Mouse (Mus musculus) gastrocnemius, adult 2 months (tissue): Measurements from ENCODE around the gene Parp14. TPM values are rescaled to one million over a fixed set of nuclear protein-coding genes. Genes with fewer than 3 reads are reported as not detected.
"Not testable (repeated sequence)": the region's sequence is repeated elsewhere in the genome, so short reads cannot be mapped to it uniquely, and the experiment has no call there.

Experiments used
- DNase-seq: peaks from one replicate; pipeline ENCODE4 v3.0.0; 2022
- H3K27ac ChIP-seq: fragments of 200-600 bp; 2 replicates; pipeline ENCODE4 v1.8.1; 2022; ENCODE audit warnings: mild to moderate bottlenecking
- H3K4me3 ChIP-seq: fragments of 200-600 bp; 2 replicates; pipeline ENCODE4 v1.8.1; 2022; ENCODE audit warnings: mild to moderate bottlenecking, moderate library complexity
- CTCF ChIP-seq: fragments of 200-600 bp; IDR thresholded peaks from 2 replicates; pipeline ENCODE4 v1.8.1; 2022; ENCODE audit warnings: antibody characterized with exemption, mild to moderate bottlenecking, moderate library complexity
- intact Hi-C: fragments of 180-260 bp; cut with DNase I; formaldehyde crosslinking; loops from one replicate; pipeline ENCODE4 v1.15.1; 2025
- total RNA-seq, 2 experiments: library from RNA; stranded (reverse); gene quantifications; 2 replicates each; pipeline ENCODE4 v1.2.3; 2021

The Parp14 gene
- total RNA-seq, 2 experiments from 2014 or later = 2.9 to 4.4 TPM

DNA sequence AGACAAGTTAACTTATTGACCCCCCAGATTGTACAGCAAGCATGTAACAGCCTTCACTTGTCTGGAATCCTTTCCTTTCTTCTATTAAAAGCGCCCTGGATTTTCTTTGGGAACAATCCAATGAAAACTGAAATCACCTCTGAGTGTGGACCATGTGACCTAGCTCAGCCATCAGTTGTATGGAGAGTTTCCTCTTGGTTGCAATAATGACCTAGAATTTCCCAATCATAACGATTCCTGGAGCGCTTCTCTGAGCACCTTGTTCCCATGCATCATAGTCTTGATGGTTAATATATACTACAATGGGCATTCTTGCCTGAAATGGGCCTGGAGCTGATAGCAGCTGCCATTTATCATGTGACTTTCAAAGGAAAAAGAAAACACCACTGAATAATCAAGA lies 29.2 kb upstream of the Parp14 start:
- no peak for DNase-seq
- Histone ChIP-seq H3K4me3 (no peak overlapping the region), H3K27ac (no peak overlapping the region)
- intact Hi-C loops = no loop called here
- TF ChIP-seq CTCF = no peak

DNA sequence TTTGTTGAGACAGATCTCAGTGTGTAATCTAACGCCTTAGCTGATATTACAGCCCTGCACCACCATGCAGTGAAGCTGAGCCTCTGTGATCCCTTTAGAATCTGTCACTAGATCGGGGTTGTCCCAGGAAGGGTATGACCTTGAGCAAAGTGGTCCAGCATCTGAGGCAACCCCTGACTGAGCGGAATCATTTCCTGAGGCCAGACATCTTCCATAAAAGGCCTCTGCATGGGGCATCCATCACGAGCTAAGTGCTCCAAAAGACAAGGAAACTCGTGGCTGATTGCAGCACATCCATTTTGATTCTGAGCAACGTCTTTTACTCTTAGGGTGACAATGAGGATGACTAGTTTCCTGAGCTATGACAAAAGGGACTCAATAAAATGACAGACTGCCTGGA lies 23.7 kb upstream of the Parp14 start:
- intact Hi-C loops = no loop called here
- Histone ChIP-seq H3K4me3 (no peak overlapping the region), H3K27ac (no peak overlapping the region)
- DNase-seq = no peak
- TF ChIP-seq CTCF = no peak

DNA sequence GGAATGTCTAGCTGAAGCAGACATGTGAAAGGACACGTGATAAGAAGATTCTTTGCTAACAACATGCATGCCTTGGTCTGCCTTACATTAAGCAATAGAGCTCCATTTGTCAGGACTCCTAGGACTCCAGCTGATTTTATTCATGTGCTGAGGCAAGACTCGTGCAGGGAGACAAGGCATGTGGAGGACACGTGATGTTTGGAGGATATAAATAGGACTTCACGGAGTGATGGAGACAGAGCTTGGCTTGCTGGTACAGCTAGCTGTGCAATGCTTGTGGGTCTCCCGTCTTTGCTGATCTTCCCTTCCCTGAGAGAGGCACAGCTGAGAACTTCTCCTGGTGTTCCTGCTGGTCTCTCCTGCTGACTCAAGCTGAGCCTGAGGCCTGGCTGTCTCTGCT lies 20.3 kb upstream of the Parp14 start:
- intact Hi-C loops, DNase-seq, H3K27ac ChIP-seq, H3K4me3 ChIP-seq: not testable (repeated sequence)

DNA sequence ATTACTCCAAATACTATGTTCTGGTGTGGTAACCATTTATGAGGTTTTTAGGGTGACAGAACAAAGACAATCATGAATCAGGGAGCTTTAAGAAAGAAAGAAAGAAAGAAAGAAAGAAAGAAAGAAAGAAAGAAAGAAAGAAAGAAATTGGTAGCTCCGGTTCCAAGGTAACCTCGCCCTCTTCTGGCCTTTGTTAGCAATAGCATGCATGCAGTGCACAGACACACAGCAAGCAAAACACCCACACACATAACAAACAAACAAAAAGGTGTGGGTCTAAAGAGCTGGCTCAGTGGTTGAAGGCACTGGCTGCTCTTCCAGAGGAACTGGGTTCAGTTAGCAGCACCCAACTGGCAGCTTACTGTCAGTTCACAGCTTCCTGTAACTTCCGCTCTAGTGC lies 19.3 kb upstream of the Parp14 start:
- no peak for DNase-seq
- intact Hi-C loops = no loop called here
- Histone ChIP-seq H3K27ac (no peak overlapping the region), H3K4me3 (no peak overlapping the region)
- TF ChIP-seq CTCF = peak; percentile 40

- no peak overlapping the region for H3K27ac ChIP-seq
- TF ChIP-seq CTCF = no peak
- intact Hi-C loops = no loop called here
- no peak overlapping the region for H3K4me3 ChIP-seq
- no peak for DNase-seq
These were observed 17.6 kb upstream of the Parp14 start for GRCm38 (mm10) chr16:35888910-35889309.

DNA sequence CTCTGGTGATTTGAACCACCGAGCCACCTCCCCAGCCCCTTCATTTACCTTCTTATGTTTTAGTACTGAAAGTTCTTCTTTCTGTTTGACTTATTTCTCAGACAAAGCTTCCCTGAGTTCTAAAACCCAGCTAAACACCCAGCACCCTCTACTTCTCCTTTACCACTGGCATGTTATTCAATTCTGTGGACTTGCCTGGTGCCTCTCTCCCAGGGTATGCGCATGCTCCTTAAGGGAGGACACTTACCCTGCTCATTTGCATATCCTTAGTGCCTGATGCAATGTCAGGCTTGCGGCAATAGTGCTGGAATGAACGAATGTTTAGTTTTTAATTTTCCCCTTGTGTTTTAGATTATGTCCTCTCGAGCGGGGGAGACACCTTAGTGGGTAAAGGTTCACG lies 16.8 kb upstream of the Parp14 start:
- intact Hi-C loops = no loop called here
- Histone ChIP-seq H3K4me3 (no peak overlapping the region), H3K27ac (no peak overlapping the region)
- DNase-seq = no peak
- no peak for TF ChIP-seq CTCF

DNA sequence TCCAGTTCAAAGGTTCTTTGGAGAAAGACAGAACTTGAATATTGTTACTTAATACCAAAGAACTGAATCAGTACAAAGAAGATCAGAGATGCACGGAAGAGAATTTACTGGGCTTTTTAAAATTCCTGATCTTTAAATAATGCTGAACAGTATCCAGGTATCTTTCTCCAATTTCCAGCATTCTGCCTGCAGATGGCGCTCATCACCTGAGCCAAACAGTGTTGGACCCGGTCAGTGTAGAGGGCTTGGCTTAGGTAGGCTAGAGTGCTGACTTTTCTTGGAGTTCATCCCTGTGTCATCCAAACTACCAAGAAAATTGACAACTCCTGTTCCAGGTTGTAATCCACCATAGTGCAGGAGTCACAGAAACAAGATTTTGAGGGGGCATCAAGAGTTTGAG lies 3.1 kb upstream of the Parp14 start:
- no peak overlapping the region for H3K27ac ChIP-seq
- TF ChIP-seq CTCF = peak; percentile 85
- no peak overlapping the region for H3K4me3 ChIP-seq
- DNase-seq = peak; percentile 72
- intact Hi-C loops = loop anchor here (1.0 kb wide), 1 partner anchor 65 kb away; the partner anchor contains the start of gene Dtx3l

- DNase-seq = no peak
- TF ChIP-seq CTCF = no peak
- H3K4me3 ChIP-seq = peak overlapping the region; percentile 97
- intact Hi-C loops = no loop called here
- H3K27ac ChIP-seq = peak overlapping the region; percentile 92
These were observed 1.2 kb upstream of the Parp14 start for GRCm38 (mm10) chr16:35872410-35873006.

- TF ChIP-seq CTCF = no peak
- peak; percentile 27 for DNase-seq
- intact Hi-C loops = no loop called here
- H3K27ac ChIP-seq = peak overlapping the region; percentile 92
- peak overlapping the region; percentile 97 for H3K4me3 ChIP-seq
These were observed 554 bp upstream of the Parp14 start for GRCm38 (mm10) chr16:35871898-35872297.

DNA sequence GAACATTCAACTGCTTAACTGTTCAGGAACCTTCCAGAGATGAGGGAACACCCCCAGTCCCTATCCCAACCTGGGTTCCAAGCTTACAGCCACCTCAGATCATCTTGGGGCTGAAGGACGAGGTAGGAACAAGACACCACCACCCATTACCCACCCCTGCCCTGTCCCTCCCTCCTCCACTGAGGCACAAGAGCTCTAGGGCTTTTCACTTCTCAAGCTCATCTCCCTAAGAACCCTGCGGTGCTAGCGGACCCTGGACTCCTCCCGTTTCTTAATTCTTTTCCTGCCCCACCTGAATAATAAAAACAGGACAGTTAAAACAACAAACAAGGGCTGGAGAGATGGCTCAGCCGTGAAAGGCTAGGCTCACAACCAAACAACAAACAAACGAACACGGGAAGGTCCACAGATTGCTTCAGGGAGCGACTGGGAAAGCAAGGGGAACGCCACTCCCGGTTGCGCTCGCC lies 730 bp downstream of the Parp14 start:
- H3K27ac ChIP-seq = peak overlapping the region; percentile 92
- peak; percentile 22 for DNase-seq
- intact Hi-C loops = no loop called here
- peak overlapping the region; percentile 97 for H3K4me3 ChIP-seq
- TF ChIP-seq CTCF = no peak

DNA sequence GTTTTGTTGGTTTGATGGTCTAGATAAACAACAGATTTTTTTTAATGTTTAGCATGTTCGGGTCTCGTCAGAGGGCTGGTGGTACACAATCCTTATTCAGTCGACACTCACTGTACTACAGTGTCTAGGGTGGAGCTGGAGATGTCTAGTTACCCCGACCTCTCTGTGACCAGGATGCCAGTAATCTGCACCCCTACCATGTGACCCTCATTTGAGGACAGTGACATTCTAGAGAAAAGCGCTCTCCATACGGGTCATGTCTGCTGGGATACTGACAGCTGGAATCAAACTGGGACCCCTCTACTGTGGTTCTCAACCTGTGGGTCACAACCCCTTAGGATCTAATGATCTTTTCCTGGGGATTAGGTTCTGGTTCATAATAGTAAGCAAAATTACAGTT lies 1.7 kb downstream of the Parp14 start:
- intact Hi-C loops = no loop called here
- TF ChIP-seq CTCF = no peak
- DNase-seq = no peak
- peak overlapping the region; percentile 97 for H3K4me3 ChIP-seq
- peak overlapping the region; percentile 92 for H3K27ac ChIP-seq

DNA sequence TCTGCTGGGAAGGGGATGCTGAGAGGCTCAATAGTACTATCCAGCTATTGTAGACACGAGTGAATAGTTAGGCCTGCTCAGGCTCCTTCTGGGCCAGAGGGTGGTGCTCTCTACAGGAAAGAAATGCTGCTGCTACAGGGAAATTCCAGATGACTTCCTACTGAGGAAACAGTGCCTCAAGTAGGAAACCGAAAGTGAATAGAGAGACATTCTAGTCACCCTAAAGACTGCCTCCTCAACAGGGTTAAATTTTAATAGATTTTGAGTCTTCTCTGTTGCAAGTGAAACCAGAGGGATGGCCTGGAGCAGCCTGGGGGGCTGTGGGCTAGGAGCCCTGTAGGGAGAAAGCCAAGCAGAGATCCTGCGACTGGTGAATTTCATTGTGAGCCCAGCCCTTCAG lies 2.2 kb downstream of the Parp14 start:
- intact Hi-C loops = no loop called here
- DNase-seq = peak; percentile 36
- peak overlapping the region; percentile 97 for H3K4me3 ChIP-seq
- H3K27ac ChIP-seq = peak overlapping the region; percentile 92
- peak; percentile 50 for TF ChIP-seq CTCF

GRCm38 (mm10) chr16:35867726-35868125 lies 3.6 kb downstream of the Parp14 start:
- Histone ChIP-seq H3K27ac (no peak overlapping the region), H3K4me3 (no peak overlapping the region)
- no peak for DNase-seq
- intact Hi-C loops = no loop called here
- no peak for TF ChIP-seq CTCF

DNA sequence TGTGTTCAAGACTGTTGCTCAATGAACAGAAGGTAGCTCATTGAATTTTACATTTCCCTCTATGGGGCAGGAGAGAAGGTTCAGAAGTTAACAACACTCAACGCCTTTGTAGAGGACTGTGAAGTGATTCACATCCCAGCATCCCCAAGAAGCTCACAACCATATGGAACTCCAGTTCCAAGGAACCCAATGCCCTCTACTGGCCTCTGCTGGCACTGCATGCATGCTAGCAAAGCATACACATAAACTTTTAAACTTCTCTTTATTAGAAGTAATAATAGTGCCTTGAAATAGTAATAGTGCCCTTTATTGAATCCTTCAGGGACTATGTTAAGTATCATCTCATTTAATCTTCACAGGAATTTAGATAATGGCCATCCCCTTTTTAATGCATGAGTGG lies 9.3 kb downstream of the Parp14 start:
- no peak overlapping the region for H3K4me3 ChIP-seq
- no peak overlapping the region for H3K27ac ChIP-seq
- peak; percentile 65 for TF ChIP-seq CTCF
- DNase-seq = no peak
- intact Hi-C loops = no loop called here
